Mouse (Mus musculus): ENCODE data around the gene Rgma.

Rgma gene

GRCm38 (mm10) chr7:73433637-73434335 lies 58.5 kb downstream of the Rgma start:
- DNase-seq (ENCODE audit: low spot score) = no peak

- DNase-seq (ENCODE audit: low spot score) = no peak
Measured at GRCm38 (mm10) chr7:73434336-73434677, 59.0 kb downstream of the Rgma start.

GRCm38 (mm10) chr7:73435685-73436084 lies 60.4 kb downstream of the Rgma start:
- no peak for DNase-seq (ENCODE audit: low spot score)

GRCm38 (mm10) chr7:73441802-73442201 lies 66.5 kb downstream of the Rgma start:
- no peak for DNase-seq (ENCODE audit: low spot score)

- DNase-seq (ENCODE audit: low spot score) = no peak
Measured at GRCm38 (mm10) chr7:73442246-73442645, 66.9 kb downstream of the Rgma start.

GRCm38 (mm10) chr7:73451594-73451993 lies 76.3 kb downstream of the Rgma start:
- DNase-seq (ENCODE audit: low spot score) = no peak

GRCm38 (mm10) chr7:73452187-73452808 lies 77.0 kb downstream of the Rgma start:
- DNase-seq (ENCODE audit: low spot score) = no peak

GRCm38 (mm10) chr7:73454113-73454512 lies 78.8 kb downstream of the Rgma start:
- no peak for DNase-seq (ENCODE audit: low spot score)

GRCm38 (mm10) chr7:73463546-73463945 lies 88.2 kb downstream of the Rgma start:
- DNase-seq (ENCODE audit: low spot score) = no peak

- DNase-seq (ENCODE audit: low spot score) = no peak
Measured at GRCm38 (mm10) chr7:73467741-73468140, 92.4 kb downstream of the Rgma start.

Measured in ovary, postnatal 36 days (tissue).